Mouse (Mus musculus) midbrain, embryonic 11.5 days (tissue): ENCODE measurements around the gene Trim12a. TPM values are rescaled to one million over a fixed set of nuclear protein-coding genes. Genes with fewer than 3 reads are reported as not detected.

ENCODE experiments used
- polyA plus RNA-seq: library from polyadenylated mRNA; unstranded; fragments of >200 nt; fragmentation: Nextera tagmentation; extraction: Ambion mirVana; gene quantifications from 2 replicates; pipeline ENCODE4 v1.2.1, GENCODE M21; 2014

Trim12a gene
- polyA plus RNA-seq, 1 experiment from 2014 or later = 1.9 TPM

Other genes starting within 250 kb of the Trim12a start
- gene Olfr644, start 243.6 kb downstream of the Trim12a start, polyA plus RNA-seq = not detected in 2 replicates
- gene Olfr645, start 230.0 kb downstream of the Trim12a start, polyA plus RNA-seq = not detected in 2 replicates
- not detected in 2 replicates for gene Olfr646, start 210.6 kb downstream of the Trim12a start, polyA plus RNA-seq
- not detected in 2 replicates for gene Ubqln5, start 185.6 kb downstream of the Trim12a start, polyA plus RNA-seq
- gene Olfr643, start 178.1 kb downstream of the Trim12a start, polyA plus RNA-seq = not detected in 2 replicates
- gene Ubqln3, start 172.2 kb downstream of the Trim12a start, polyA plus RNA-seq = not detected in 2 replicates
- gene Ubqlnl, start 164.9 kb downstream of the Trim12a start, polyA plus RNA-seq = not detected in 2 replicates
- gene Olfm5, start 150.6 kb downstream of the Trim12a start, polyA plus RNA-seq = not detected in 2 replicates
- 0.19 and 0.26 TPM in 2 replicates for gene Olfr648, start 132.1 kb downstream of the Trim12a start, polyA plus RNA-seq
- gene Olfr649, start 119.5 kb downstream of the Trim12a start, polyA plus RNA-seq = not detected in 2 replicates
- 2.5 and 2.8 TPM in 2 replicates for gene Trim6, start 96.7 kb downstream of the Trim12a start, polyA plus RNA-seq
- 0.63 and 0.68 TPM in 2 replicates for gene Trim34a, start 71.0 kb downstream of the Trim12a start, polyA plus RNA-seq
- 0.40 TPM in 1 of 2 replicates, not detected in the other for gene Trim5, start 27.4 kb downstream of the Trim12a start, polyA plus RNA-seq
- not detected in 2 replicates for gene Trim34b, start 14.0 kb upstream of the Trim12a start, polyA plus RNA-seq
- 0.30 and 0.65 TPM in 2 replicates for gene Trim12c, start 37.9 kb upstream of the Trim12a start, polyA plus RNA-seq
- gene Trim30b, start 54.4 kb upstream of the Trim12a start, polyA plus RNA-seq = not detected in 2 replicates
- 0.10 TPM in 1 of 2 replicates, not detected in the other for gene Trim30c, start 85.4 kb upstream of the Trim12a start, polyA plus RNA-seq
- gene Trim30a, start 149.7 kb upstream of the Trim12a start, polyA plus RNA-seq = 1.1 and 1.2 TPM in 2 replicates
- gene Trim30d, start 192.4 kb upstream of the Trim12a start, polyA plus RNA-seq = 0.07 and 0.34 TPM in 2 replicates
- gene Olfr651, start 234.7 kb upstream of the Trim12a start, polyA plus RNA-seq = not detected in 2 replicates
- not detected in 2 replicates for gene Olfr652, start 245.4 kb upstream of the Trim12a start, polyA plus RNA-seq